In genomic region chr1:24661551-24661950, GRCm38 (mm10) we compare ENCODE assay signal across 10 mouse cellular contexts. TPM values are rescaled to one million over a fixed set of nuclear protein-coding genes. Genes with fewer than 3 reads are reported as not detected.
DNase-seq lines count a peak whose midpoint lies in the region; ATAC-seq lines count a peak whose summit lies in the region.
"Had no signal": no experiment of that assay in that cellular context is flagged by ENCODE, and none has a peak within 500 bp of the region (broad histone marks: within the 10 kb centered on the region; RNA-seq: fewer than 3 reads in every experiment).

No protein-coding gene starts in this region.

- H3K36me3 ChIP-seq in midbrain, embryonic 16.5 days (ENCODE audit: control insufficient read depth, insufficient read depth, low read length), result no peaks in the 10 kb centered on the region

- no peaks in the 10 kb centered on the region for H3K4me1 ChIP-seq in midbrain, embryonic 16.5 days (ENCODE audit: control insufficient read depth, insufficient read depth, low read length)

- no peak overlapping the region for H3K9ac ChIP-seq in midbrain, embryonic 16.5 days (ENCODE audit: low read depth, low read length)
- H3K9ac ChIP-seq: liver, embryonic 14.5 days had no signal

- ATAC-seq in midbrain, embryonic 16.5 days, result no peak

- peak; percentile 92 to 96 for DNase-seq in cerebellum, adult 18-20 months
- peak; percentile 90 to 94 for DNase-seq in frontal cortex, adult 2 months (ENCODE audit: extremely low spot score in 1 of 2, low spot score in 1 of 2)
- DNase-seq in layer of hippocampus, postnatal 25 days (ENCODE audit: extremely low spot score in 1 of 2, low spot score in 1 of 2), result peak; percentile 71 to 81
- peak; percentile 90 to 95 for DNase-seq in right cerebral cortex, adult 2 months (ENCODE audit: low spot score in 2 of 2)
- DNase-seq in lung, postnatal 25 days (ENCODE audit: low spot score), result no peak
- DNase-seq in urinary bladder, adult 18-20 months (ENCODE audit: low spot score in 2 of 2), result no peak
- DNase-seq in kidney, postnatal 36 days, result no peak
- DNase-seq: kidney, postnatal 10 days had no signal

- no peaks in the 10 kb centered on the region; the same call in 1 of the 2 replicates for H3K9me3 ChIP-seq in midbrain, embryonic 16.5 days (replicated peaks; ENCODE audit: control insufficient read depth, low read length, poor library complexity, severe bottlenecking)

- H3K27ac ChIP-seq in midbrain, embryonic 16.5 days (ENCODE audit: low read length), result no peak overlapping the region
- H3K27ac ChIP-seq: liver, embryonic 14.5 days had no signal

- WGBS in midbrain, embryonic 16.5 days, result 82% methylated on average over 3 of the region's 3 CpGs

- H3K27me3 ChIP-seq in midbrain, embryonic 16.5 days (ENCODE audit: control insufficient read depth, insufficient read depth, low read depth, low read length), result no peaks in the 10 kb centered on the region

- H3K4me3 ChIP-seq in midbrain, embryonic 16.5 days (ENCODE audit: low read depth, low read length), result no peak overlapping the region

- H3K4me2 ChIP-seq in midbrain, embryonic 16.5 days (ENCODE audit: low read length), result no peak overlapping the region

RNA-seq across cellular contexts. Expression of gene Lmbrd1, which starts 16.9 kb away (rescaled TPM):
- 85.9 and 95.8 TPM in 2 replicates for polyA plus RNA-seq in frontal cortex, adult 2 months (2012; rRNA removed)
- 100 to 1,000 TPM; 107 to 112 TPM for total RNA-seq in layer of hippocampus, postnatal 25 days (2021)
- 53.1 and 57.2 TPM in 2 replicates for polyA plus RNA-seq in midbrain, embryonic 16.5 days (2015; fragmentation: Nextera tagmentation; extraction: Ambion mirVana)

Comparison
In these comparisons a context has a peak if more than half of its experiments do, and no peak if none do; other contexts are left out.
1. DNase-seq: peak in cerebellum, adult 18-20 months (2 of 2), frontal cortex, adult 2 months (2 of 2), layer of hippocampus, postnatal 25 days (2 of 2) and right cerebral cortex, adult 2 months (2 of 2); none in lung, postnatal 25 days (single experiment), urinary bladder, adult 18-20 months (0 of 2) and kidney, postnatal 36 days (0 of 2).